Mouse (Mus musculus): ENCODE results near the gene Ralb.

DNA sequence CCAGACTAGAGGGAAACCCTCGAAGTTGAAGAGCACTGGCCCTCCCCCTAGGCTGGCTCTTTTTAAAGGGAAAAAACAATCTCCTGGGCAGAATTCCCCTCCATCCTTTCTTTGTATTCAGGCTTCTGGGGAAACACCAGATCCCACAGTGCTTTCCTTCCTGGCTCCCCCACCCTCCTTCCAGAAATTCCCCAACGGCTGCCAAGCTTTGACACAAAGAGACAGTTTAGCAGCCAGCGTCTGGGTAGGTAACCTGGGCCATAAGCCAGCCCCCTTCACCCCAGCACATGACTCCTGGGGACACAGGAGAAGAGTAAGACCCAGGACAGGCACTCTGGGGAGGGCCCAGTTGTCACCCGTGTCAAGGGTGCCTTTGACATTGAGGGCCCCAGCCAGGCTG lies 4.0 kb upstream of the Ralb start:
- TF ChIP-seq CTCF (IDR thresholded peaks at IDR 0.05; ENCODE audit: control insufficient read depth, insufficient read depth, low read length) (no peak), POLR2A (IDR thresholded peaks at IDR 0.05; ENCODE audit: borderline replicate concordance, control insufficient read depth, low read depth, low read length) (no peak)
